Mouse (Mus musculus): ENCODE results near the gene Aunip. TPM values are rescaled to one million over a fixed set of nuclear protein-coding genes. Genes with fewer than 3 reads are reported as not detected.
A peak's percentile ranks its signal among the peaks of the same experiment; 100 is the strongest.

Gene Aunip
- polyA plus RNA-seq, 1 experiment from 2014 or later, result 8.5 TPM

GRCm38 (mm10) chr4:134557626-134558249, 46.9 kb downstream of the Aunip start:
- H3K27ac ChIP-seq (replicated peaks), result no peak overlapping the region; the same call in 1 of the 2 replicates
- H3K36me3 ChIP-seq, result peaks cover 17% of the 10 kb centered on the region
- H3K27me3 ChIP-seq (replicated peaks), result no peaks in the 10 kb centered on the region
- H3K9ac ChIP-seq, result 0 out of 2 replicates have a peak overlapping the region, but pooled peaks have one; percentile 14
- no peak for ATAC-seq (ENCODE audit: extremely low read depth, insufficient number of reproducible peaks, low FRiP score, low TSS enrichment)
- no peak overlapping the region for H3K4me2 ChIP-seq
- H3K4me1 ChIP-seq, result peaks cover 18% of the 10 kb centered on the region
- 25% methylated on average over 16 of the region's 16 CpGs for WGBS
- H3K4me3 ChIP-seq, result no peak overlapping the region
- H3K9me3 ChIP-seq, result no peaks in the 10 kb centered on the region

- Histone ChIP-seq H3K36me3 (peaks cover 23% of the 10 kb centered on the region), H3K4me2 (no peak overlapping the region), H3K27me3 (replicated peaks) (no peaks in the 10 kb centered on the region), H3K4me1 (peaks cover 18% of the 10 kb centered on the region), H3K9ac (0 out of 2 replicates have a peak overlapping the region, but pooled peaks have one; percentile 40), H3K9me3 (no peaks in the 10 kb centered on the region), H3K4me3 (no peak overlapping the region), H3K27ac (replicated peaks) (no peak overlapping the region; the same call in 1 of the 2 replicates)
- no peak for ATAC-seq (ENCODE audit: extremely low read depth, insufficient number of reproducible peaks, low FRiP score, low TSS enrichment)
- 62% methylated on average over 9 of the region's 9 CpGs for WGBS
These were observed 47.8 kb downstream of the Aunip start for GRCm38 (mm10) chr4:134558570-134559113.

- Histone ChIP-seq H3K36me3 (peaks cover 27% of the 10 kb centered on the region), H3K27ac (replicated peaks) (no peak overlapping the region), H3K4me2 (no peak overlapping the region), H3K9me3 (no peaks in the 10 kb centered on the region), H3K9ac (0 out of 2 replicates have a peak overlapping the region, but pooled peaks have one; percentile 24), H3K4me3 (no peak overlapping the region), H3K27me3 (replicated peaks) (no peaks in the 10 kb centered on the region), H3K4me1 (peaks cover 18% of the 10 kb centered on the region)
- WGBS, result 70% methylated on average over 7 of the region's 7 CpGs
- ATAC-seq (ENCODE audit: extremely low read depth, insufficient number of reproducible peaks, low FRiP score, low TSS enrichment), result no peak; the same call in 1 of the 2 replicates
These were observed 48.4 kb downstream of the Aunip start for GRCm38 (mm10) chr4:134559154-134559553.

DNA sequence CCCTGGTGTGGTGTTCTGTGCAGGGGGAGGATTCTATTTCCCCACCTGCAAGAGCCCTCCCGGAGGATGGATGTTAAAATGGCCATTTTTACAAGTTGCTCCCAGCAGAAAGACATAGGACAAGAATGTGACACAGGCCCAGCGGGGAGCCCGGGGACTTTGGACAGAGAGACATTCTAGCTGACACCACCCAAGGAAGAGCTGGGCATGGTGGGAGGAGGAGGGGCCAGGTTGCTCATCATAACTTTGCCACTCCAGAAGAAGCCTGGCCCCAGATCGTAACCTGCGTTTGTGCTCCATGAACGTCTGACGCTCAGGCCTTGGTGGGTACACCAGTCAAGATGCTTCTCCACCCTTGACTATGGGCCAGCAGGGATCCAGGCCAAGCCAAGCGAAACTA, 49.9 kb downstream of the Aunip start:
- Histone ChIP-seq H3K9ac (no peak overlapping the region), H3K27me3 (replicated peaks) (no peaks in the 10 kb centered on the region), H3K9me3 (no peaks in the 10 kb centered on the region), H3K4me1 (peaks cover 18% of the 10 kb centered on the region), H3K4me2 (no peak overlapping the region), H3K4me3 (no peak overlapping the region), H3K36me3 (peaks cover 43% of the 10 kb centered on the region), H3K27ac (replicated peaks) (no peak overlapping the region)
- 85% methylated on average over 8 of the region's 8 CpGs for WGBS
- no peak for ATAC-seq (ENCODE audit: extremely low read depth, insufficient number of reproducible peaks, low FRiP score, low TSS enrichment)

DNA sequence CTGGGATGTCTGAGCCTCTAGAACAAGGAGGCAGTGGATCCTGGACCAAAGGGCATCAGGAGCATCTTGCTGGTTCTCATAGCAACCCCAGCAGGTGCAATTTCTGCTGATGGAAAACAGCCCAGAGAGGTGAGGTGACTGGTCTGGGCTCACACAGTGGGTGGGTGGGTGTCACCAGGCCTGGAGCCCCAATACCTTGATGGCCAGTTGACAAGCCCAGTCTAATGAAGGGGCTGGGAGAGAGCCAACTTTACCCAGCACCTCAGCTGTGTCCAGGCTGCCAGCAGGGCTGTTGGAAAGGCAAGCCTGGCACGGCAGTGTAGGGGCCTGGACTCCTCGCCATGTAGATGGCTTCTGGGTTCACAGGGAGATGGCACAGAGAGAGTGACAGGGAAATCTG, 51.2 kb downstream of the Aunip start:
- no peak overlapping the region for H3K4me3 ChIP-seq
- H3K9ac ChIP-seq, result no peak overlapping the region
- peaks cover 55% of the 10 kb centered on the region for H3K36me3 ChIP-seq
- ATAC-seq (ENCODE audit: extremely low read depth, insufficient number of reproducible peaks, low FRiP score, low TSS enrichment), result no peak
- no peak overlapping the region for H3K27ac ChIP-seq (replicated peaks)
- 87% methylated on average over 2 of the region's 2 CpGs for WGBS
- H3K4me2 ChIP-seq, result no peak overlapping the region
- no peaks in the 10 kb centered on the region for H3K9me3 ChIP-seq
- H3K4me1 ChIP-seq, result peaks cover 14% of the 10 kb centered on the region
- H3K27me3 ChIP-seq (replicated peaks), result no peaks in the 10 kb centered on the region

- H3K4me2 ChIP-seq, result no peak overlapping the region
- H3K9ac ChIP-seq, result no peak overlapping the region
- no peak for ATAC-seq (ENCODE audit: extremely low read depth, insufficient number of reproducible peaks, low FRiP score, low TSS enrichment)
- H3K9me3 ChIP-seq, result no peaks in the 10 kb centered on the region
- no peaks in the 10 kb centered on the region for H3K27me3 ChIP-seq (replicated peaks)
- H3K4me1 ChIP-seq, result peaks cover 2% of the 10 kb centered on the region; the same call in 1 of the 2 replicates
- WGBS, result 67% methylated on average over 16 of the region's 16 CpGs
- no peak overlapping the region for H3K27ac ChIP-seq (replicated peaks)
- H3K4me3 ChIP-seq, result no peak overlapping the region
- H3K36me3 ChIP-seq, result peaks cover 65% of the 10 kb centered on the region
These were observed 52.8 kb downstream of the Aunip start for GRCm38 (mm10) chr4:134563624-134564023.

DNA sequence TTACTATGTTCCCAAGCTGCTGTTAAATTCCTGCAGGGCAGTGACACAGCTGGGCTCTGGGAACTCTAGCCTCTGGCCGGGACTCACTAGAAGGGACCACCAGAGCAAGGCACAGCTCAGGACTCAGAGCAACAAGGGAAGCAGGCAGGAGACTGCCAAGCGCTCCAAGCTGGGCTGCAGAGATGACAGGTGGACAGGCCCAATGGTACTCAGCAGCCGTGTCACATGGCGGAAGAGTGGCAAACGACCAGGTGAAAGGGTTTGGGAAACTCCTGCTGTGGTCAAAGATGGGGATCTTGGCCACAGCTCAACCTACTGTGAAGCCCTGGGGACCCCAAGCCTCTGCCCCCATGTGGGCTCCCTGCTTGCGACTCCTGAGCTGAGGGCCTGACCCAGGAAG, 53.3 kb downstream of the Aunip start:
- H3K4me2 ChIP-seq, result no peak overlapping the region

DNA sequence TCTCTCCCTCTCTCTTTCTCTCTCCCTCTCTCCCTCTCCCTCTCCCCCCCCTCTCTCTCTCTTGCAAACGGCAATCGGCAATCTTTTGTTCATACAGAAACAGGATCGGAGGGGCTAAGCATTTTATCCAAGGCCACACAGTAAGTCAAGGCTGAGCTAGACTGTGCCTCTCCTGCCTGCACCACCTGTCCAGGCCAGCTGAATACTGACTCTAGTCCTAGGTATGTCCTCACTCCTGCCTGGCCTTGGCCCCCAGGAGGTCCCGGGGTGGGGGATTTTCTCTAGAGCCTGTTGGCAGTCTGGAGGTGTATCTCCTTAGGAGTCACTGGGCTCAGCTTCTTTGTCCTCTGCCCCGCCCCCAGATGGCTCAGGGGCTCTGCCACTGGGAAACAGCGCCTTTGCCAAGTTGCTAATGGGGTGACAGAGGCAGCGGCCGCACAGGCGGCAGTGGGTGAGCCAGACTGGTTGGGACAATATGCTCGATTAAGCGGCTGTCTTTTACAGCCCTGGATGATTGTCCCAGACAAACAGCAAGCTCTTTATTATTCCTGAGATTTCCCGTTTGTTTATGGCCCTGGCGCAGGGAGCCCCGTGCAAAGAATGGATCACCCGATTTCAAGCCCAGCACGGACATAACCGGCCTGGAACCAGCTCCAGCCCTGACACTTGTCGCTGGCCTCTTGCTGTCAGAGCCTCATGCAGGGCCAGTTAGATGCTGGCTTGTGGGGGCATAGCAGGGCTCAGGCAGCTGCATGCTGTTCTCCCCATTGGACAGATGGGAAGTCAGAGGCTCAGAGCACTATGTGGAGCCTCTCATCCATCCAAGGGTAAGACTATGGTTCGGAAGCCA, 56.8 kb downstream of the Aunip start:
- Histone ChIP-seq H3K4me3 (no peak overlapping the region), H3K4me1 (no peaks in the 10 kb centered on the region), H3K27me3 (replicated peaks) (no peaks in the 10 kb centered on the region), H3K4me2 (no peak overlapping the region), H3K9me3 (no peaks in the 10 kb centered on the region), H3K9ac (no peak overlapping the region), H3K27ac (replicated peaks) (no peak overlapping the region), H3K36me3 (peaks cover 61% of the 10 kb centered on the region)
- ATAC-seq (ENCODE audit: extremely low read depth, insufficient number of reproducible peaks, low FRiP score, low TSS enrichment), result no peak
- WGBS, result 49% methylated on average over 19 of the region's 19 CpGs

More for the DNA sequence above, 53.3 kb downstream of the Aunip start:
- Histone ChIP-seq H3K4me3 (no peak overlapping the region), H3K36me3 (peaks cover 69% of the 10 kb centered on the region), H3K4me1 (no peaks in the 10 kb centered on the region), H3K27ac (replicated peaks) (no peak overlapping the region), H3K9ac (no peak overlapping the region), H3K27me3 (replicated peaks) (no peaks in the 10 kb centered on the region), H3K9me3 (no peaks in the 10 kb centered on the region)
- no peak for ATAC-seq (ENCODE audit: extremely low read depth, insufficient number of reproducible peaks, low FRiP score, low TSS enrichment)
- WGBS, result 81% methylated on average over 6 of the region's 6 CpGs

GRCm38 (mm10) chr4:134569205-134569604, 58.4 kb downstream of the Aunip start:
- H3K4me1 ChIP-seq, result no peaks in the 10 kb centered on the region
- no peak overlapping the region for H3K27ac ChIP-seq (replicated peaks)
- peaks cover 57% of the 10 kb centered on the region for H3K36me3 ChIP-seq
- no peak overlapping the region for H3K9ac ChIP-seq
- H3K9me3 ChIP-seq, result no peaks in the 10 kb centered on the region
- no peak for ATAC-seq (ENCODE audit: extremely low read depth, insufficient number of reproducible peaks, low FRiP score, low TSS enrichment)
- no peaks in the 10 kb centered on the region for H3K27me3 ChIP-seq (replicated peaks)
- H3K4me3 ChIP-seq, result no peak overlapping the region
- 76% methylated on average over 6 of the region's 6 CpGs for WGBS
- no peak overlapping the region for H3K4me2 ChIP-seq

DNA sequence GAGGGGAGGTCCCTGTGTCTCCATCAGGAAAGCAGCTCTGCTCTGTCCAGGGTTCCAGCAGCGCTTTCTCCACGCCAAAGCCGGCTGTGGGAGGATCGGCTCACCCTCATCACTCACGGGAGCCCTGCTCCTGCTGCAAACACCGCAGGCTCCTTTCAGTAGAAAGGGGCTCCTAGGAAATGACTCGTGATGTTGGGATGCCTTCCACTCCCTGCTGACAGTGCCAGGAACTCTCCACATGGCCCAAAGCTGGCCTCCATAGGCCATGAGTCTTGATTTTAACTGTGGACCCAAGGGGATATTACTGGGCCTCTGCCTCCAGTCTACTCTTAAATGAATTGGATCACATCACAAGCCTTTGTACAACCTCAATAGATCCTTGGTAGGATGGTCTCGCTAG, 59.0 kb downstream of the Aunip start:
- ATAC-seq (ENCODE audit: extremely low read depth, insufficient number of reproducible peaks, low FRiP score, low TSS enrichment), result no peak
- H3K4me1 ChIP-seq, result no peaks in the 10 kb centered on the region
- no peak overlapping the region for H3K27ac ChIP-seq (replicated peaks)
- no peaks in the 10 kb centered on the region for H3K27me3 ChIP-seq (replicated peaks)
- H3K36me3 ChIP-seq, result peaks cover 57% of the 10 kb centered on the region
- H3K4me2 ChIP-seq, result no peak overlapping the region
- H3K4me3 ChIP-seq, result no peak overlapping the region
- no peaks in the 10 kb centered on the region for H3K9me3 ChIP-seq
- H3K9ac ChIP-seq, result no peak overlapping the region
- WGBS, result 72% methylated on average over 8 of the region's 8 CpGs

DNA sequence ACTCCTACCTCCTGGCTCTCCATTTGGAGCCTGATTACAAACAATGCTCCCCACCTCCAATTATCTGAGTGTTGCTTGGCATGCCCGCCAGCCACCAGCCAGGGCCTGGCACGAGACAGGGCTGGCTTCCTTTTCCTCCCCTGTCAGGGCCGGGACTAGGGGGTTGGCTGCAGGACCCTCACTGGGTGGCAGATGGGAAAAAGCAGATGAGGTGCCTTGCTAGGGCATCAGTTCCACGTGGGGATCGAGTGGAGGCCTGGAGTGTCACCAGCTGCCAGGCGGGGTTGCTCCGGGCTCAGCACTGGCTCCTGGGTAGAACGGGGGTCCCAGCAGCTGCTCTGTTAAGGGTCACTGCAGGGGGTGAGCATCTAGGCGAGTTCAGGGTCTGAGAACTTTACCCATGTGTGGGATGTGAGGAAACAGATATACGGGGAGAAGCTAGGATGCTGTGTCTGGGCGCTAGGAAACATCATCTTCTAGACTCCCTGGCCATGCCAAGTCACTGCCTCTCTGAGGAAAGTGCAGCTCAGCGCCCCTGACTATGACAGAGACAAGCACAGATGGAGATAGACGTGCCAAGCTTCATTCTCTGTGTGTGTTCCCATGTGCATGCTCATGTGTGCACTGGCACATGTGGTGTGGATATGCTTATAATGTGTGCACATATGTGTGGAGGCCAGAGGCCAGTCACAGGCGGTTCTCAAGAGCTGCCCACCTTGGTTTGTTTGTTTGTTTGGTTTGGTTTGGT, 60.1 kb downstream of the Aunip start:
- Histone ChIP-seq H3K27ac (replicated peaks) (no peak overlapping the region), H3K36me3 (peaks cover 55% of the 10 kb centered on the region), H3K9me3 (no peaks in the 10 kb centered on the region), H3K9ac (no peak overlapping the region), H3K4me1 (no peaks in the 10 kb centered on the region), H3K27me3 (replicated peaks) (no peaks in the 10 kb centered on the region), H3K4me2 (no peak overlapping the region), H3K4me3 (no peak overlapping the region)
- 77% methylated on average over 14 of the region's 14 CpGs for WGBS
- no peak for ATAC-seq (ENCODE audit: extremely low read depth, insufficient number of reproducible peaks, low FRiP score, low TSS enrichment)
